Mouse (Mus musculus) heart, postnatal 0 days (tissue): ENCODE data around the gene Fibp. TPM values are rescaled to one million over a fixed set of nuclear protein-coding genes. Genes with fewer than 3 reads are reported as not detected.

Experiments used
- ATAC-seq: fragments of 200-750 bp; cut with Nextera tagmentation; 2 replicates; pipeline ENCODE4 v1.8.0; 2017; ENCODE audit warnings: low read depth, moderate number of reproducible peaks, moderate library complexity; ENCODE audit not compliant: insufficient read depth
- DNase-seq: peaks from one replicate; pipeline ENCODE4 v3.0.0-alpha.2; 2016; ENCODE audit warnings: low spot score
- H3K27ac ChIP-seq: fragments of 300-500 bp; sonication (generic); 2 replicates; pipeline ENCODE4 v1.5.1; 2014; ENCODE audit warnings: low read depth, mild to moderate bottlenecking
- H3K27me3 ChIP-seq: fragments of 300-500 bp; sonication (generic); 2 replicates; pipeline ENCODE4 v1.6.1; 2014; ENCODE audit warnings: low read length, mixed read lengths; ENCODE audit not compliant: control insufficient read depth, insufficient read depth
- H3K36me3 ChIP-seq: fragments of 300-500 bp; sonication (generic); replicated peaks from 2 replicates; pipeline ENCODE4 v1.6.1; 2014; ENCODE audit warnings: low read length, mixed read lengths; ENCODE audit not compliant: control insufficient read depth, insufficient read depth
- H3K4me1 ChIP-seq: fragments of 300-500 bp; sonication (generic); 2 replicates; pipeline ENCODE4 v1.6.1; 2014; ENCODE audit warnings: antibody characterized with exemption; ENCODE audit not compliant: control insufficient read depth, insufficient read depth
- H3K4me2 ChIP-seq: fragments of 300-500 bp; sonication (generic); 2 replicates; pipeline ENCODE4 v1.6.1; 2014; ENCODE audit warnings: low read depth, mild to moderate bottlenecking, low read length, moderate library complexity
- H3K4me3 ChIP-seq: fragments of 300-500 bp; sonication (generic); 2 replicates; pipeline ENCODE4 v1.5.1; 2014; ENCODE audit warnings: low read depth, low read length
- H3K9ac ChIP-seq: fragments of 300-500 bp; sonication (generic); replicated peaks from 2 replicates; pipeline ENCODE4 v1.6.1; 2014; ENCODE audit warnings: low read depth, low read length, mixed read lengths
- H3K9me3 ChIP-seq: fragments of 300-500 bp; sonication (generic); replicated peaks from 2 replicates; pipeline ENCODE4 v1.6.1; 2016; ENCODE audit warnings: low read length; ENCODE audit not compliant: control insufficient read depth
- CTCF ChIP-seq: IDR thresholded peaks from 2 replicates; pipeline ENCODE4 v1.5.1; 2016; ENCODE audit warnings: antibody characterized with exemption, control low read depth, low read depth
- EP300 ChIP-seq: IDR thresholded peaks from 2 replicates; pipeline ENCODE4 v1.6.1; 2016; ENCODE audit warnings: antibody characterized with exemption, low read depth
- WGBS: fragments of 180-500 bp; shearing (Covaris S2); extraction: QIAGEN DNeasy Blood & Tissue Kit; methylation state at CpG from one replicate; pipeline ENCODE4 v1.1.7; 2014; 5-methylcytosine and 5-hydroxymethylcytosine counted together
- polyA plus RNA-seq: library from polyadenylated mRNA; unstranded; fragments of >200 nt; fragmentation: Nextera tagmentation; extraction: Ambion mirVana; gene quantifications from 2 replicates; pipeline ENCODE4 v1.2.1, GENCODE M21; 2015
- total RNA-seq: library from RNA; depleted of rRNA; stranded (reverse); fragments of >200 nt; gene quantifications from 2 replicates; pipeline ENCODE4 v1.2.3, GENCODE M21; 2014; ENCODE audit warnings: low replicate concordance

Fibp gene
- total and polyA plus RNA-seq, 2 experiments from 2014 or later, result 86.4 to 146 TPM

DNA sequence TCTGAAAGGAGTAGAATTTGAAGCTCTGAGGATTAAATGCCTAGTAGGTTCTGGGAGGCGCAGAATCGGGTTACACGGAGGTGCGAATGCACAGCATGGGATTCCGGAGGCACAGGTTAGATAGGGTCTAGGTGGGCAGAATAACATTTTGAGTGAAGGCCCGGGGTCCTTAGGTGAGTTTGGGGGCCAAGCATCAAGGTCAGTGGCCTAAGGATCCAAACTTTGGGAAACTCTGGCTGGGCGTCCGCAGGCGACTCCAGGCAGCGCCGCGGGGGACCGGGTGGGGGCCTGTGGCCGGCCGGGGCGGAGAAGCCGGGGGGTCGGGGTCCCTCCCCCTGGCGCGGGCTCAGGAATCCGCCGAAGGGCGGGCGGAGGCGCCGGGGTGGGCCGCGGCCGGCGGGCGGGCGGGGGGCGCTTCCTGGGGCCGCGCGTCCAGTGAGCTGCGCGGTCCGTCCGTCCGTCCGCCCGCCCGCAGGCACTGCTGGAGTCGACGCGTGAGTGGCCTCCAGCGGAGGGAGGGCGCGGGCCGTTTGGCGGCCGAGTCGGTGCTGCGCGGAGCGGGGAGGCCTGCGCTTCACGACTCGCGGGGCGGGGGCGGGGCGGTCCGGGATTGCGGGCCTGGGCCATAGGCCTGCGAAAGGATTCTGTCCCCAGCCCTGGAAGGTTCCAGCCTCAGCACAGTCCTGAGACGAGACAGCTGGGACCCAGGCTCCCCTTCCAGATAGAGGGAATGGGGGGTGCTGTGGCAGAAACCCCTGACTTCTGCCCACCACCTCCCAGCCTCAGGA lies 14.1 kb downstream of the Fibp start:
- H3K9me3 ChIP-seq, result no peaks in the 10 kb centered on the region
- H3K36me3 ChIP-seq, result peaks cover 7% of the 10 kb centered on the region
- DNase-seq (no peak), ATAC-seq (peak; percentile 47)
- TF ChIP-seq CTCF (no peak), EP300 (no peak)
- peak overlapping the region; percentile 64 for H3K4me3 ChIP-seq
- H3K4me1 ChIP-seq, result no peaks in the 10 kb centered on the region
- peak overlapping the region; percentile 68 for H3K27ac ChIP-seq
- H3K4me2 ChIP-seq, result peak overlapping the region; percentile 98
- WGBS, result under 1% methylated on average over 38 of the region's 68 CpGs
- no peaks in the 10 kb centered on the region for H3K27me3 ChIP-seq
- peak overlapping the region; percentile 82 for H3K9ac ChIP-seq

DNA sequence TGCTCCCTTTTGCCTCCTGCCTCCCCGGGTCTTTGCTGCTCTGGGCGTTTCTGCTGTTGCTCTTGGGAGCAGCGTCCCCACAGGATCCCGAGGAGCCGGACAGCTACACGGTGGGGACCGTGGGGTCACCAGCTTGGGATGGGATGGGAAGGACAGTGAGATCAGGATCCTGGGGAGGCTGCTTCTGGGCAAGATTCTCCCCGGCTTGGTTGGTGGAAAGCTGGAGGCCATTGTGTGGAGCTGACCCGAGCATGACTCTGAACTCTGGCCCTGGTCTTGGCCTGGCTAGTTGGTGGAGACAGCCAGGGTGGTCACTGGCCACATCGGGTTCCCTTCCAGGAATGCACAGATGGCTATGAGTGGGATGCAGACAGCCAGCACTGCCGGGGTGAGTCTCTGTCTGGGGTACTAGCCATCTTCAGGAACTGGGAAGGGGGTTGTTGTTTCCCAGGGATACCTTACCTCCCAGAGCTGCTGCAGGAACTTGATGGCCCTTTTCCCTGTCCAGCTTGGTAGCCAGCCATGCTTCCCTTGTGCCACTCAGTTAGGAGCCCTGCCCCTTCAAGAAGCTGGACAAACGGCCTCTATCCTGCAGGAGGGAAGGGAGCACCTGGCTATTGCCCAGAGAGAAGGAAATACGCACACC lies 14.8 kb downstream of the Fibp start:
- peak overlapping the region; percentile 98 for H3K4me2 ChIP-seq
- H3K9me3 ChIP-seq, result no peaks in the 10 kb centered on the region
- H3K27ac ChIP-seq, result peak overlapping the region; percentile 68
- H3K4me3 ChIP-seq, result peak overlapping the region; percentile 64
- peak overlapping the region; percentile 82 for H3K9ac ChIP-seq
- no peaks in the 10 kb centered on the region for H3K4me1 ChIP-seq
- H3K36me3 ChIP-seq, result peaks cover 13% of the 10 kb centered on the region
- H3K27me3 ChIP-seq, result no peaks in the 10 kb centered on the region
- peak; percentile 19 for ATAC-seq
- WGBS, result 18% methylated on average over 13 of the region's 13 CpGs
- no peak for TF ChIP-seq EP300
- no peak for TF ChIP-seq CTCF
- DNase-seq, result no peak

DNA sequence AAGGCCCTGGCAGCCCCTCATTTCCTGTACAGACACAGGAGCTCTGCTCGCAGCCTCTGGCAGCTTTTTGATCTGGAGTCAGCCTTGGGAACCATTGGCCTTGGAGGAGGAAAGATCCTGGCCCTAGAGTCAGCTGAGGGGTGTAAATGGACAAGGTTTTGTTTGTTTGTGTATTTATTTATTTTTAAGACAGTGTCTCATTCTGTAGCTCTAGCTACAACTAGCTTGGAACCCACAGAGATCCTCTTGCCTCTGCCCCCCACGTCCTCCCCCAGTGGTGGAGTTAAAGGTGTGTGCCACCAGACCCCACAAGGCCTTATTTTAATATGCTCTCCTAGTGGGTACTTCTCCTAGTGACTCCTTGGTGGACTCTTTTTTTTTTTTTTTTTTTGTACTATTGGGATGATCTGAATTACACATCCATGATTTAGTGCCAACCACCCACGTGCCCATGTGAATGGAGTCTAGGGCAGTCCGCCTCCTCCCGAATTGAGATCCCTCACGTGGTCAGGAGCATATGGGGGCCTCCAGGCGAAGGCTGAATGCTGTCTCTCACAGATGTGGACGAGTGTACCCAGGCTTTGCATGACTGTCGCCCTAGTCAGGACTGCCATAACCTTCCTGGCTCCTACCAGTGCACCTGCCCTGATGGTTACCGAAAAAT lies 16.7 kb downstream of the Fibp start:
- Histone ChIP-seq H3K27me3 (no peaks in the 10 kb centered on the region), H3K4me2 (no peak overlapping the region), H3K9me3 (no peaks in the 10 kb centered on the region), H3K36me3 (peaks cover 30% of the 10 kb centered on the region), H3K4me1 (no peaks in the 10 kb centered on the region), H3K9ac (no peak overlapping the region), H3K27ac (no peak overlapping the region), H3K4me3 (no peak overlapping the region)
- DNase-seq (no peak), ATAC-seq (no peak)
- TF ChIP-seq CTCF (no peak), EP300 (no peak)
- WGBS, result 92% methylated on average over 10 of the region's 10 CpGs

DNA sequence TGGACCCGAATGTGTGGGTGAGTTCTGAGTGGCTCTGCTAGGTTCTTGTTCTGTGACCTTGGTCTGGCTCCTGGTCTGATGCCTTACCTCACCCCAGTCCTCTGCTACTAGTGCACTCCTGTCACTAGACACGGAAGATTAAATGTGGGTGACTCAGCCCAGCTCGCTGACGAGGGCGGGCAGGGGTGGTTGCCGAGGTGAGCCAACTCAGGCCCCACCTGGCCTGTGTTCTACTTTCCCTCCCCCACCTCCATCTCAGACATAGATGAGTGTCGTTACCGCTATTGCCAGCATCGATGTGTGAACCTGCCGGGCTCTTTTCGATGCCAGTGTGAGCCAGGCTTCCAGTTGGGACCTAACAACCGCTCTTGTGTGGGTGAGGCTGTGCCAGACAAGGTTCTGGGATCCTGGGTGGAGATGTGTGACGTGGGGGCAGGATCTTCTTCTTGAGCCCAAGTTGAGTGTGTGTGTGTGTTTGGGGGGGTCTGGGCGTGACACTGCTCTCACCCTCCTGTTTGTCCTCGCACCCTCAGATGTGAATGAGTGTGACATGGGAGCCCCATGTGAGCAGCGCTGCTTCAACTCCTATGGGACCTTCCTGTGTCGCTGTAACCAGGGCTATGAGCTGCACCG lies 17.4 kb downstream of the Fibp start:
- no peak for ATAC-seq
- Histone ChIP-seq H3K9me3 (no peaks in the 10 kb centered on the region), H3K36me3 (peaks cover 37% of the 10 kb centered on the region), H3K4me1 (no peaks in the 10 kb centered on the region), H3K4me3 (no peak overlapping the region), H3K4me2 (no peak overlapping the region), H3K27ac (no peak overlapping the region), H3K27me3 (no peaks in the 10 kb centered on the region), H3K9ac (no peak overlapping the region)
- DNase-seq, result no peak
- 89% methylated on average over 18 of the region's 18 CpGs for WGBS
- TF ChIP-seq EP300 (no peak), CTCF (no peak)

DNA sequence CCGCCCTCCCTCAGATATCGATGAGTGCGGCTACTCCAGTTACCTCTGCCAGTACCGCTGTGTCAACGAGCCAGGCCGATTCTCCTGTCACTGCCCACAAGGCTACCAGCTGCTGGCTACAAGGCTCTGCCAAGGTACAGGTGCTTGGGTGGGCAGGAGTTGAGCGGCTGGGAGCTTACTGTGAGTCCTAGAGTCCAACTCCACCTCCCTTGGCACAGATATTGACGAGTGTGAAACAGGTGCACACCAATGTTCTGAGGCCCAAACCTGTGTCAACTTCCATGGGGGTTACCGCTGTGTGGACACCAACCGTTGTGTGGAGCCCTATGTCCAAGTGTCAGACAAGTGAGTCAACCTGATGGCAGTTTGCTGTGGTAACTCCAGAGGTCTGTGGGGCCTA lies 19.6 kb downstream of the Fibp start:
- no peak overlapping the region for H3K4me3 ChIP-seq
- TF ChIP-seq EP300 (no peak), CTCF (no peak)
- H3K27ac ChIP-seq, result no peak overlapping the region
- no peak for ATAC-seq
- H3K4me2 ChIP-seq, result no peak overlapping the region
- peaks cover 59% of the 10 kb centered on the region for H3K36me3 ChIP-seq
- H3K4me1 ChIP-seq, result no peaks in the 10 kb centered on the region
- WGBS, result 84% methylated on average over 10 of the region's 10 CpGs
- H3K9me3 ChIP-seq, result no peaks in the 10 kb centered on the region
- no peaks in the 10 kb centered on the region for H3K27me3 ChIP-seq
- H3K9ac ChIP-seq, result no peak overlapping the region
- DNase-seq, result no peak
